Mouse (Mus musculus): ENCODE results near the gene Gas7.

DNA sequence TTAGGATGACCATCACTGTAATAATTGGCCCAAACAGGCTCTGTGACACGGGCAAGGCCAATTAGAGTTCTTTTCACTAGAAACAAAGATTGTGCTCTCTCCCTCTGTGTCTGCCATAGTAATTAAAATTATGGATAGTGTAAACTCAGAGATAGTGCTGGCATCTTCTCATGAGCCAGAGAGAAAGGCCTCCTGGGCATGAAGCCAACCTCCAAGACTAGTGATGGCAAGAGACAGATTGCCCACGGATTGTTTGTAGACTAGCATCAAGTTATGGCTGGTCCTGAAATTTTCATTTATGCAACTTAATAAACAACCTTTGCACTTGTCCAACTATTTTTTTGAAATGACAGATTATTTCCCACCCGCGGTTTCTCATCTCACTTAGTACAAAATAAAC is 257.7 kb downstream of the Gas7 start:
- TF ChIP-seq EP300 (IDR thresholded peaks at IDR 0.05; ENCODE audit: insufficient read depth, low read depth, low read length) (no peak), CTCF (IDR thresholded peaks at IDR 0.05) (no peak)

All from heart, adult 2 months (tissue).